Mouse (Mus musculus) cortical plate, adult 2 months (tissue): ENCODE measurements at regions not wholly inside any gene's neighbourhood (a gene's known extent, or its start where the extent isn't known, plus 50 kb on each side); places are given as distances from the start of the nearest gene placed in this dataset.

Source experiments
- H3K27ac ChIP-seq: fragments of 200-500 bp; 2 replicates; pipeline ENCODE4 v1.5.1; 2012; ENCODE audit warnings: low read length, control low read depth, inconsistent platforms; ENCODE audit not compliant: insufficient read depth
- H3K4me1 ChIP-seq: fragments of 200-500 bp; 2 replicates; pipeline ENCODE4 v1.6.1; 2011; ENCODE audit warnings: low read length; ENCODE audit not compliant: control insufficient read depth, insufficient read depth
- H3K4me3 ChIP-seq: fragments of 200-500 bp; 2 replicates; pipeline ENCODE4 v1.5.1; 2011; ENCODE audit warnings: mild to moderate bottlenecking, low read length, control low read depth; ENCODE audit not compliant: insufficient read depth
- CTCF ChIP-seq: fragments of 200-500 bp; IDR thresholded peaks from 2 replicates; pipeline ENCODE4 v1.5.1; 2011; ENCODE audit warnings: mild to moderate bottlenecking, control low read depth, low read length; ENCODE audit not compliant: insufficient read depth; ENCODE audit errors: extremely low read depth
- POLR2A ChIP-seq: fragments of 200-500 bp; IDR thresholded peaks from 2 replicates; pipeline ENCODE4 v1.6.1; 2011; ENCODE audit warnings: mild to moderate bottlenecking, low read length, control low read depth; ENCODE audit not compliant: insufficient read depth; ENCODE audit errors: extremely low read depth

- H3K27ac ChIP-seq, result no peak overlapping the region
- TF ChIP-seq POLR2A (no peak), CTCF (no peak)
These were observed 1039.1 kb downstream of the Slc22a22 start for GRCm38 (mm10) chr15:56438370-56438769.

GRCm38 (mm10) chr15:56436131-56436530 lies 1041.3 kb downstream of the Slc22a22 start:
- no peak for TF ChIP-seq POLR2A
- no peak for TF ChIP-seq CTCF

More at GRCm38 (mm10) chr15:56438370-56438769, 1039.1 kb downstream of the Slc22a22 start:
- Histone ChIP-seq H3K4me1 (no peaks in the 10 kb centered on the region), H3K4me3 (no peak overlapping the region)

DNA sequence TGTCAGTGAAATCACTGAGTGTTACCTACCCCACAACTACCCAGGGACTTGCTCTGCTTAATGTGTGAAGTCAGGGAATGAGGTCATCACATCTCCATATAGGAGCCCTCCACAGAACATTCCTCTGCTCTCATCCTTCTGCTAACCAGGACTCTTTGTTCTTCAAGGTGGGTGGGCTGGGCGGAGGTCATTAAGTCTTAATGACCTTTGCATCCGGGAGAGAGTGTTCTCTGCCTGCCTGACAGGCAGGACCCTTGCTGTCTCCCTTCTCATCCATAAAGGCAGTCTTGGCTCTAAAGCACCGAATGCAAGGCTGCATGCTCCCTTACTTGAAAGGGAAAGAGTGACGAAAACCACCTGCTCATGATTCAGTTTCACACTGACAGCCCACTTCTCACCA lies 1051.4 kb downstream of the Slc22a22 start:
- H3K4me3 ChIP-seq, result no peak overlapping the region
- H3K4me1 ChIP-seq, result no peaks in the 10 kb centered on the region
- TF ChIP-seq POLR2A (no peak), CTCF (no peak)
- H3K27ac ChIP-seq, result no peak overlapping the region

More at GRCm38 (mm10) chr15:56436131-56436530, 1041.3 kb downstream of the Slc22a22 start:
- Histone ChIP-seq H3K27ac (no peak overlapping the region), H3K4me1 (no peaks in the 10 kb centered on the region), H3K4me3 (no peak overlapping the region)

DNA sequence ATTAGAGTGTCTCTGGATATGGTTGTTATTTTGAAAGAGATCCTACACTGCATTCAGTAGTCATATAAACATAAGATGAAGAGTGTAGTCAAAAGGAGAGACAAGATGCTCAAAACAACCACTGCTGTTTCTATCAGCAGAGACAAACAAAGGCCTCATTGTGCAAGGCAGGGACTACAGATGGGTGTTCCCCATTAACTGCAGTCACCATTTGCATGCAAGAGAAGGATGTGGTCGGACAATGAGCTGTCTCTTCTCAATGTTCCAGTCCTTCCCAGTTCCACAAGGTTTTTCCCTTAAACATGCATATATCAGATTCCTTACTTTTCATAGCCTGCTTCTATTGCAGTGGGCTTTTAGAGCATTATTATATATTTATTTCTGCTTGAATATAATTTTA lies 1056.7 kb downstream of the Slc22a22 start:
- TF ChIP-seq POLR2A (no peak), CTCF (no peak)
- H3K27ac ChIP-seq, result no peak overlapping the region
- no peaks in the 10 kb centered on the region for H3K4me1 ChIP-seq
- no peak overlapping the region for H3K4me3 ChIP-seq

- no peak overlapping the region for H3K4me3 ChIP-seq
These were observed 1085.4 kb downstream of the Slc22a22 start for GRCm38 (mm10) chr15:56391982-56392381.

GRCm38 (mm10) chr15:56378511-56378910 lies 1098.9 kb downstream of the Slc22a22 start:
- TF ChIP-seq POLR2A, result no peak
- no peak for TF ChIP-seq CTCF
- H3K27ac ChIP-seq, result no peak overlapping the region
- no peaks in the 10 kb centered on the region for H3K4me1 ChIP-seq
- H3K4me3 ChIP-seq, result no peak overlapping the region

More at GRCm38 (mm10) chr15:56391982-56392381, 1085.4 kb downstream of the Slc22a22 start:
- Histone ChIP-seq H3K4me1 (no peaks in the 10 kb centered on the region), H3K27ac (no peak overlapping the region)
- TF ChIP-seq POLR2A, result no peak
- TF ChIP-seq CTCF, result no peak

DNA sequence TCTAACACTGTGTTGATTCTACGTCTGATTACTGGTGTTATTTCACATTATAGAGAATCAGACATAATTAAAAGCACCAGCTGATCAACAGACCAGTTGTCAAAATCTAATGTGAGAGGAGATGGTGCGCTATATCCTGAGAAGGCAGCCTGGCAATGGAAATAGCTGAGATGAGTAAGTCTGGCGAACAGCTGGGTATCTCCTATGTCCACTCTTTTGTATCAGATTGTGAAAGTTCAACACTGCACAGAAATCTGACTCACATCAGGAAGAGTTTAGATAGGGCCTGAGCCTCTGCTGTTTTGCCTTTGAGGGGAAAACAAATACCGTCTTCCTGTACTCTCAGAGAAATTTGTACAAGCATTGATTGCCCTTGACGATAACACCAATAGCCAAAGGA lies 1126.5 kb downstream of the Slc22a22 start:
- no peaks in the 10 kb centered on the region for H3K4me1 ChIP-seq

DNA sequence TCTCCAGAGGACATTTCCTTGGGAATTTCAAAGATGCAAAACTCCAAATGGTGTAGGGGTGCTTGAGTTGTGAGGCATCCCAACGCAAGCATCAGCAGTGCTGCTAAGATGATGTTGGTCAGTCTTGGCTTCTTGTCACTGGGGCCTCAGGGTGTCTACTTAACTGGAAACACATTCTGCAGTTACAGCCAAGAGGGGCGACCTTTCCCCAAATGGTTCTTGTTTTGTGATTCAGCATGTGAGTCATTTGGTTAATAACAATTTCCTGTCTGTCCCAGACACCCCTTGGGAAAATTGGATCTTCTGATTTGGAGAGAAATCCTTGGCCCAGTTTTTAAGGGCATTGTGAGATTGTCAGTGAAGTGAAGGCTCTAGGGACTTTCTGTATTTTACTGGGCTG lies 1131.3 kb downstream of the Slc22a22 start:
- Histone ChIP-seq H3K4me1 (no peaks in the 10 kb centered on the region), H3K4me3 (no peak overlapping the region)
- TF ChIP-seq CTCF (no peak), POLR2A (no peak)

More for the DNA sequence above, 1126.5 kb downstream of the Slc22a22 start:
- Histone ChIP-seq H3K4me3 (no peak overlapping the region), H3K27ac (no peak overlapping the region)
- no peak for TF ChIP-seq CTCF
- TF ChIP-seq POLR2A, result no peak

DNA sequence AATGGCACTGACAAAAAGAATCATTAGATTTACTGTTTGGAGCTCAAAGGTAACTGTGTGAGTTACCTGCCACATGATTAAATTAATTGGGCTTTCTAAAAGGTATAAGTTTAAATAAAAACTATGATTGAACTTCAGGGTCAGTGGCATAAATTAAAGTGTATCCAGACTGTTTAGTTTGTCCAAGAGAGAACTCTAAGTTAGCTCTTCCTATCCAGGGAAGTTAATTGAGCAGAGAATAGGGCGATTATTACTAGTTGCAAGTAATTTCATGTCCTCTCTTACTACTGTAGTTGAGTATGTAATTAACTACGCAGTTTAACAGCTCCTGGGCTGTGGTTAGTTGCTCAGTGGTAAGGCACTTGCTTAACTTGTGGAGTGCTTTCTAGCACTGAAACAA lies 1132.5 kb downstream of the Slc22a22 start:
- no peak overlapping the region for H3K27ac ChIP-seq
- no peaks in the 10 kb centered on the region for H3K4me1 ChIP-seq
- TF ChIP-seq POLR2A (no peak), CTCF (no peak)
- H3K4me3 ChIP-seq, result no peak overlapping the region

More for the DNA sequence above, 1131.3 kb downstream of the Slc22a22 start:
- H3K27ac ChIP-seq, result no peak overlapping the region

- Histone ChIP-seq H3K27ac (no peak overlapping the region), H3K4me1 (no peaks in the 10 kb centered on the region)
- TF ChIP-seq POLR2A (no peak), CTCF (peak; percentile 23; the same call in 1 of the 2 replicates)
These were observed 1133.0 kb downstream of the Slc22a22 start for GRCm38 (mm10) chr15:56344304-56344932.

DNA sequence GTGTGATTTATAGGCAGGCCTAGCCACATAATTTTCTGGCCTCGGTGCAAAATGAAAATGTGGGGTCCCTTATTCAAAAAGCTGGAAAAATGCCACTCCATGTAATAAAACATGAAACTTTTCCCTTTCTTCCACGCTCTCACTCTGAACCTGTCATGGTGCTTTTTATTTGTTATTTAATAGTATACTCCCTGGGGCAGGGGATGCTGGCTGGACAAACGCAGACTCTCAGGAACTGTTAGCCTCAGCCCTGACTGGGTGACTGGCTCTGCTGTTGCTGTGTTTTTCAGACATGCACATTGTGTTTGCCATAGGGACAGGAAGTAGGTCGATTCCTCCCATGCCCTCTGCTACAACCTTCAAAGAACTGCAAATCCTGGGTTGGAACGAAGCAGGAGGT lies 1139.5 kb downstream of the Slc22a22 start:
- TF ChIP-seq POLR2A, result no peak
- TF ChIP-seq CTCF, result no peak
- Histone ChIP-seq H3K27ac (no peak overlapping the region), H3K4me1 (no peaks in the 10 kb centered on the region), H3K4me3 (no peak overlapping the region)

More at GRCm38 (mm10) chr15:56344304-56344932, 1133.0 kb downstream of the Slc22a22 start:
- H3K4me3 ChIP-seq, result no peak overlapping the region
